Mouse (Mus musculus): ENCODE results near the gene Mrps34.

Mrps34 gene

DNA sequence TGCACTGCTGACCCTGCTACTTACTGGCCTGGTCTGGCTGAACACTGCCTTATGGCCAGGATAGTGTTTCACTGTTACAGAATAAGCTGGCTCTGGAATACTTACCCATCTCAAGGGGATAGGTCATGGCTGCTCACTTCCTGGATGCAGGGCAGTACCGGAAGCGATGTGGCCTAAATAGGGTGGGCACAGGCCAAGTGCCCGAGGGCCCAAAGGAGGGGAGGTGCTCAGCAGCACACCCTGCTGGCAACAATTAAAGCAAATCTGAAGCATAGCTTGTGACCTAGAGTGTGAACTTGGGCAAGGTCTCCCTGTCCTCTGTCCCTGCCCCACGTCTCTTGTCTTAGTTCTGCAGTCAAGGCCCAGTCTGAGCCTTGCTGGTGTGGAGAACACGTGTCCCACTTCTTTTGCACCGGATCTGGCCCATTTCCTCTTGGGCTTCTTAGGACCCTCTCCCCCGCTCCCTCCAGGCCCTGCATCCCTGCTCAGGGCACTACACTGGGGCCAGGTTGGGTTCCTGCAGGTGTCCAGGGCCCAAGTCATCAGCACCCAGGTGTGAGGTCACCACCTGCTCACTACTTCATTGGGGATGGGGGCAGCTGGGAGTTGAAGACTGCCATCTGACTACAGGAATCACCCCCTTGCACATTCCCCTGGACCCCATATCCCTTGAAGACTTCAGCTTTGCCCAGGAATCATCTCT is 13.0 kb upstream of the Mrps34 start:
- DNase-seq (ENCODE audit: low read depth, low spot score) = peak; percentile 53

- no peak for DNase-seq (ENCODE audit: low read depth, low spot score)
These were observed 10.5 kb upstream of the Mrps34 start for GRCm38 (mm10) chr17:24884391-24884790.

DNA sequence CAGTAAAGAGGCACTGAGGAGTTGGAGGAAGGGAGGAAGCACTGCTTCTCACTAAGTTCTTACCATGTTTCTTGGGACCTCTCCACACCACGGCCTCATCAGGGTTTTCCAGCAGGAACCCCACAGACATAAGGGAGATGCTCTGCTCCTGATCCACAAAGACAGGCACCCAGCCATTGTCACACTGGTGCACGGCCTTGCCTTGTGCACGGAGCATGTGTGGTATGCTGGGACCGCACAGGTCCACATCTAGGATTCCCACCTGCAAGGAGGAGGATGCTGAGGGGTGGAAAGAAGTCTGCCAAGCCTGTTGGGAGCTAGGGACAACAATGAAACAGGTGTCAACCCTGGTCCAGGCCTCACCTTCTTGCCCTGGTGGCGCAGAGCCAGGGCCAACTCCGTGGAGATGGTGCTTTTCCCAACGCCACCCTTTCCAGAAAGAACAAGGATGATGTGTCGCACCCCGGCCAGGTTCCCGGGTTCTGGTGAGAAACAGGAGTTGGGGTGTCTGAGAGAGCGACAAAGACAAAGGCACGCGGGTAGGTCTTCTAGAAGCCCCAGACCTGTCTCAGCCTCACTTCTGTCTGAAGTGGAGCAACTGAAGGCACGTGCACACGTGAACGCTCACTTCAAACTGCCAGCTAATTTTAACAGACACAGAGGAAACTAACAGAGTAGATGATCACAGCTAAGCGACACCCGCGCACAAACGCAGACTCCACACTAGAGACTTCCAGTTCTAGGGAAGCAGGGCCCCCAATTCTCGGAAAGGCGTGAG is 9.4 kb upstream of the Mrps34 start:
- no peak for DNase-seq (ENCODE audit: low read depth, low spot score)

- peak; percentile 98 for DNase-seq (ENCODE audit: low read depth, low spot score)
These were observed 8.6 kb upstream of the Mrps34 start, which contains the start of the genes Nubp2 and Spsb3 for GRCm38 (mm10) chr17:24886134-24886931. TSS of gene Nubp2 (minus strand) at chr17:24886349. TSS of gene Spsb3 (plus strand) at chr17:24886643.

- DNase-seq (ENCODE audit: low read depth, low spot score) = no peak
These were observed 8.0 kb upstream of the Mrps34 start for GRCm38 (mm10) chr17:24886932-24887271.

DNA sequence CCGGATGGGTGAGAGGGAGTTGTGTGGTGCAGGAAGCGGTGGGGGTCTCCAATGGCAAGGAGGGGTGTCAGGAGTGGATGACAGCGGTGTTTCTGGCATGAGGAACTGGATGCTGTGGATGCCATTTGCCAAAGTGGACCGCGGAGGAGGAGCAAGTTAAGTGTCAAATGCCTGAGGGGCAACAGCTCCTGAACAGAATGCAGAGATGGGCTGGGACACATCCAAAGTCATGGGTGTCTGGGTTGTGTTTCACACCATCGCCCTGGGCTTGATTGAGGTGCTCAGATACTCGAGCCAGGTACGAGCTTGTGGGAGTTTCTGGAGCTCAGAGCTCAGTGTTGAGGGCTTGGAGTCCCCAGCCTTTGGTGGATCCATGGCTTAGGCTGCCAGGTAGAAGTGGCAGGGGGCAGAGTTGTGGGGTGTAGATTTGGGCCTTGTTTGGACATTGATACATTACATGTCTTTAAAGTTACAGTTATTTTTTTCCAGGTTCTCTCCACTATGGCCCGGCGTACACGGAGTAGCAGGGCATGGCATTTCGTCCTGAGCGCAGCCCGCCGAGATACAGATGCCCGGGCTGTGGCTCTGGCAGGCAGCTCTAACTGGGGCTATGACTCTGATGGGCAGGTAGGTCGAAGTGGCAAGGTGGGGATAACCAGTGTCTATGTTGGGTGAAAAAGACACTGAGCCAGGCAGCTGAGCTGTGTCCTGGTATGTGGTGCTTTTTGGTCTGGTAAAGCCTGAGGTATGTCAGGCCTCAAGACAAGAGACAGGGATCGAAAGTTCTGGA is 7.4 kb upstream of the Mrps34 start:
- DNase-seq (ENCODE audit: low read depth, low spot score) = peak; percentile 37

- DNase-seq (ENCODE audit: low read depth, low spot score) = no peak
These were observed 6.1 kb upstream of the Mrps34 start for GRCm38 (mm10) chr17:24888862-24889261.

DNA sequence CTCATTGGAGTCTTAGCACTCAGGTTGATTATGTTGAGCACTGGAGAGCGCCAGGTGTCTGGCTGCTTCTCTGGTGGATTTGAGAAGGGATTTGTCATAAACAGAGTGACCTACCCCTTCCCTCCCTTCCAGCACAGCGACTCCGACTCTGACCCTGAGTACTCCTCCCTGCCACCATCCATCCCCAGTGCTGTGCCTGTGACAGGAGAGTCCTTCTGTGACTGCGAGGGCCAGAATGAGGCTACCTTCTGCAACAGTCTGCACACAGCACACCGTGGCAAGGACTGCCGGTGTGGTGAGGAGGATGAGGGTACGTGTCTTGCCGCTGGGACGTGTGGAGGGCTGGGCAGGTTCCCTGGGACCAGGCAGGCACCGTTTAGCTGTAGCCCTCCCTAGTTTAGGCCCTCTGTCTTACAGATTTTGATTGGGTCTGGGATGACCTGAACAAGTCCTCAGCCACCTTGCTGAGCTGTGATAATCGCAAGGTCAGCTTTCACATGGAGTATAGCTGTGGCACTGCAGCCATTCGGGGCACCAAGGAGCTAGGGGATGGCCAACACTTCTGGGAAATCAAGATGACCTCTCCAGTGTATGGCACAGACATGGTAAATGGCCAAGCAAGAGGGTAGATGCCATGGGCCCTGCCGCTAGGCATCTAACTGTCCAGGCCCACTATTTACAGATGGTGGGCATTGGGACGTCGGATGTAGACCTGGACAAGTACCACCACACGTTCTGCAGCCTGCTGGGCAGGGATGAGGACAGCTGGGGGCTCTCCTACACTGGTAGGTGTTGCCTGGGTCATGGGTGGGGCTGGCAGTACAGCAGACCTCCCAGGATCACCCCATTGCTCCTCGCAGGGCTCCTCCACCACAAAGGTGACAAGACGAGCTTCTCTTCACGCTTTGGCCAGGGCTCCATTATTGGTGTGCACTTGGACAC is 4.5 kb upstream of the Mrps34 start:
- DNase-seq (ENCODE audit: low read depth, low spot score) = no peak

- DNase-seq (ENCODE audit: low read depth, low spot score) = no peak
These were observed 3.6 kb upstream of the Mrps34 start for GRCm38 (mm10) chr17:24891321-24891720.

DNA sequence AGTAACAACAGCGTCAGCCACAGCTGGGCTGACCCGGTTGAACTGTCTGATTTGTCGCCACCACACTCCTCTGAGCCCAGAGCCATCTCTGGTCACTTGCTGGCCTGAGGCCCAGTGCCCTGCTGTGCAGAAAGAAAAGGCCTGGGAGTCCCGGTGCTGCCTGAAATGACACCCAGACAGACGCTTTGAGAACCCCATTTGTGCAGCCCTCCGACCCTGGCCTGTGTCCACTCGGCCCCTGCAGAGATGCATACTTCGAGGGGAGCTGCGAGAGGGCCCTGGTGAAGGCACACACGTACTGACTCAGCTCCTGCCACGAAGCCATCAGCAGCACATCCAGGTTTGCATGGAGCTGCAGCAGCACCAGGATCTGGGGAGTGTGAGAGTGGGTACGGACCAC is 2.1 kb upstream of the Mrps34 start:
- DNase-seq (ENCODE audit: low read depth, low spot score) = no peak

GRCm38 (mm10) chr17:24893276-24893675 is 1.6 kb upstream of the Mrps34 start:
- no peak for DNase-seq (ENCODE audit: low read depth, low spot score)

DNA sequence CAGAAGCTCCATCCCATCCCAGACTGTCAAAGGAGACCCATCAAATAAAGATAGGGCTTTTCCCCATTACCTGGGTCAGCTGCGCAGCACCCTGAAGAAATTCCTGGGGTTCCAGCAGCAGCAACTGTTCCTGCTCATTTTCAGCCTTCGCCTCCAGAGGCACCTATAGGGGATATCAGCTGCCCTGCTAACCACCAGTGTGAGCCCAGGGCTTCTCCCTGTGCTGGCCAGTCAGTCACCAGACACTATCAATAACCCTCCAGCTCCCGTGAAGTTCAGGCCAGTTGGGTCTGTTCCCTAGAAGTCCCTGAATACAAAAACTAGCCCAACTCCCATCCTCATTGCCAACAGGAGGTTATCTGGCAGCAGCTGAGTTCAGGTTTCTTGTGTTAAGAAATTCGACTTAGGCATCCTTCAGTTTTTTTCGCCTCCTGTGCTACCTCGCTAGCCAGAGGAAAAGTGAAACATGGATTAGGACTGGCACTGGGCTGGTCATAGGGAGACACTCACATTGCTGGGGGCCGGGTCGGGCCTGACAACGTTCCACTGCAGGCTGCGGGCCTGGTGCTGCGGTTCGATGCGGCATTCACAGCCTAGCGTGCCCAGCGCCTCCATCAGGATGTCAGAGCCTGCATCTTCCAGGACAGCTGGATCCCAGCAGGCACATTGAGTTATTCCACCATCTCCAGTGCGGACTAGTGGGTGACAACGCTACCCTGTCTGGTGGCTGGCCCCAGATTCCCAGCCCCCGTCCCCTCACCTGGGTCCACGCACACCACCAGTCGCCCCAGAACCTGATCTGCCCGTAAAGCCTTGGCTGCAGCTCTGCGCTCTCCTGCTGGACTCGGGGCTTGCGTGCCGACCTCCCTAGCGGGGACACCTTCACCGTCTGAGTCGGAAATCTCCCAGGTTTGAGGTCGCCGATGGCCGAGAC is 588 bp upstream of the Mrps34 start:
- no peak for DNase-seq (ENCODE audit: low read depth, low spot score)

GRCm38 (mm10) chr17:24895571-24896240 is 790 bp downstream of the Mrps34 start:
- DNase-seq (ENCODE audit: low read depth, low spot score) = no peak

DNA sequence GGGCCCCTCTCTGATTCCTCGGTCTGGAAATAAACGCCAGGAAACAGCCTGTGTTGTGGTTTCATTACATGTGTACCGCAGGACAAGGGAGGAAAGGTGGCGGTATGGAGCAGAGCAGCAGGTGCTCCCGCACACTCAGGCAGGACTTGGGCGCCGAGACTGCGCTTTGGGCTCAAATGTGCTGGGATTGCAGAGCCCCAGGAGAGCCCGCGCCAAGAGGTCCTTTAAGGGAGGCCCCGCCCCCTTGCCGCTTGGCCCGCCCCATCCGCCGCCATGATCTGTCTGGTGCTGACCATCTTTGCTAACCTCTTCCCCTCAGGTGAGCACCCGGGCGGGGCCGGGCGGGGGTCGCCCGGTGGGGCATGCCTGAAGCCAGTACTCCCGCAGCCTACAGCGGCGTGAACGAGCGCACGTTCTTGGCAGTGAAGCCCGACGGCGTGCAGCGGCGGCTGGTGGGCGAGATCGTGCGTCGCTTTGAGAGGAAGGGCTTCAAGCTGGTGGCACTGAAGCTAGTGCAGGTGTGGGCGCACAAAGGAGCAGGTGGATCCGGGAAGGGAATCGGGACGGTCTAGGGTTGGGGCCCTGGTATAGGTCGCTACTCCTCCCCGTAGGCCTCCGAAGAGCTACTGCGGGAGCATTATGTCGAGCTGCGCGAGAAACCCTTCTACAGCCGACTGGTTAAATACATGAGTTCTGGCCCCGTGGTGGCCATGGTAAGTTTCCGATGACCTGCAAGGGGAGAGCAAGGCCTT is 1.5 kb downstream of the Mrps34 start, which contains the start of gene Nme3:
Nme3 (plus strand) TSS at position 260 of the 752 bp plus-strand sequence.
- DNase-seq (ENCODE audit: low read depth, low spot score) = peak; percentile 80

DNA sequence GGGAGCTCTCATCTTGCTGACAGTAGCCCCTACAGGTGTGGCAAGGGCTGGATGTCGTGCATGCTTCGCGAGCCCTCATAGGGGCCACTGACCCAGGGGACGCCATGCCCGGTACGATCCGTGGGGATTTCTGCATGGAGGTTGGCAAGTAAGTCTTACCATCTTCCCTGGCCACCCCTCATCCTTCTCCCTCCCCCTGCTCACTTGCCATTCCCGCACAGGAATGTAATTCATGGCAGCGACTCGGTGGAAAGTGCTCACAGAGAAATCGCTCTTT is 2.0 kb downstream of the Mrps34 start:
- DNase-seq (ENCODE audit: low read depth, low spot score) = no peak

DNA sequence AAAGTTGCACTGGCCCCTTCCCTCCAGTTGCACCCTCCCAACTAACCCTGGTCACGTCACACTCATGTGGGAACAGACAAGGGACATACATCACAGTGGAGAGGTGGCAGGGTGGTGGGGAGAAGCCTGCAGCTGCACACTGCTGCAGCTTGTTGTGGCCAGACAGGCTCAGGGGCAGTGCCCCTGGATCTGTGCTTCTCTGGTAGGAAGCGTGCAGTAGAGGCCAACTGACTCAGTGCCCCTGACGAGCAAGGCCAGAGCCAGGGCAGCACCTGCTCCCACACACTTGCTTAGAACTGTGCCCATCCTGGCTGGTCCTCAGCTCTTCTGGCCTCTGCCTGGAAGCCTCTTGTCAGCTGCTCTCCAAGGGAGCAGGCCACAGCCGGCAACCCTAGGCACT is 2.7 kb downstream of the Mrps34 start:
- no peak for DNase-seq (ENCODE audit: low read depth, low spot score)

DNA sequence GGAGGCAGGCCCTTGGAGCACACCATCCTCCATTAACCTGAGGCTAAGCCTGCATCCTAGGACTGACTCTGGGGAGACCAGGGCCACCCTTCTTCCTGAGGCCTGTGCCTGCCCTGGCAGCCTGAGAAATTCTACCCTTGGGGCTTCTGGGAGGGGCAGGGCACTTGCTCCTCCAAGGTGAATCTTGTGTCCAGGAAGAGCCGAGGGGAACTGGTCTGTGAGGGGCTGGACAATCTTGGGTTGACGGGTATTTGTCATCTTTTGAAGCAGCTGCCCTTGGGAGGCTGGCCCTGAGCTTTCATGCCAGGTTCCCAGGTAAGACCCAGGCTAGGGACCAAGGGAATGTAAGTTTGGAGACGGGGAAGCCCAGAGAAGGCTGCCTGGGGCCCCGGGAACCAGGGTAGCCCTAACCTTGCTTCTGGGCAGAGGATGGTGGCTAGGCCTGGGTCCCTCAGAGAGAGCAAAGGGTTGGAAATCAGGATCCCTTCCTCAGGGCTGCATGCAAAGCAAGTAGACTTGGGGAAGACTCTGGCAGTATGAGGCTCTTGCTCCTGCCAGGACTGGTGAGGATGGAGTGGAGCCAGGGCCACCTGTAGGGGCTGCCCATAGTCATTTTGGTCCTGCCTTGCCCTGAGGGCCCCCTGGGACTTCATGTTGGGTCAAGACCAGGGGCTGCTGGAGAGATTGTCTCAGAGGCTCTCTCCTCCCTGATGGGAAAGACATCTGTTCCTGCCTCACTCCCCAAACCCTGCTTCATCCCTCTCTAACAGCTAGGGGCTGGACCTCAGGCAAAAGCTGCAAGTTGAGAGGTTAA is 3.3 kb downstream of the Mrps34 start:
- DNase-seq (ENCODE audit: low read depth, low spot score) = no peak
